In genomic region chr8:54393466-54394197, GRCm38 (mm10) we compare ENCODE assay signal across 15 mouse cellular contexts.
DNase-seq lines count a peak whose midpoint lies in the region; ATAC-seq lines count a peak whose summit lies in the region.
"Had no signal": no experiment of that assay in that cellular context is flagged by ENCODE, and none has a peak within 500 bp of the region (broad histone marks: within the 10 kb centered on the region; RNA-seq: fewer than 3 reads in every experiment).

No protein-coding gene starts in this region.

- H3K9ac ChIP-seq in heart, embryonic 15.5 days: no peak overlapping the region
- H3K9ac ChIP-seq: embryonic facial prominence, embryonic 15.5 days had no signal

- no peaks in the 10 kb centered on the region for H3K9me3 ChIP-seq in heart, embryonic 15.5 days (replicated peaks)
- H3K9me3 ChIP-seq: embryonic facial prominence, embryonic 15.5 days had no signal

- H3K27me3 ChIP-seq in heart, embryonic 15.5 days: no peaks in the 10 kb centered on the region
- H3K27me3 ChIP-seq: embryonic facial prominence, embryonic 15.5 days had no signal

- 35% methylated on average over 12 of the region's 12 CpGs for WGBS in heart, embryonic 15.5 days

- no peak overlapping the region for H3K4me3 ChIP-seq in heart, embryonic 15.5 days
- H3K4me3 ChIP-seq: embryonic facial prominence, embryonic 15.5 days had no signal

- peak; percentile 8 for DNase-seq in kidney, adult 9 months
- no peak for DNase-seq in kidney, adult 11 months
- peak; percentile 21 for DNase-seq in kidney, postnatal 10 days
- DNase-seq in lung, postnatal 36 days: peak; percentile 79
- no peak for DNase-seq in natural killer cell, adult 2 months (ENCODE audit: low spot score in 2 of 2)
- no peak for DNase-seq in ovary, postnatal 14 days (ENCODE audit: low spot score)
- DNase-seq: cerebellum, postnatal 25 days; gastrocnemius, postnatal 10 days; spleen, adult 18-20 months had no signal

- peaks cover 10% of the 10 kb centered on the region for H3K4me1 ChIP-seq in heart, embryonic 15.5 days (replicated peaks)
- H3K4me1 ChIP-seq: embryonic facial prominence, embryonic 15.5 days had no signal

- peak; percentile 75 for ATAC-seq in heart, embryonic 15.5 days (replicated peaks; ENCODE audit: insufficient number of reproducible peaks, insufficient read depth, low FRiP score, low read depth)
- ATAC-seq in megakaryocyte progenitor cell, adult 5-6 weeks (replicated peaks; ENCODE audit: poor library complexity): no peak
- ATAC-seq: CD4-positive, CD25-positive, alpha-beta regulatory T cell, adult 4 months; forebrain, embryonic 14.5 days; hindbrain, postnatal 0 days had no signal

- H3K36me3 ChIP-seq in heart, embryonic 15.5 days: no peaks in the 10 kb centered on the region
- H3K36me3 ChIP-seq: embryonic facial prominence, embryonic 15.5 days had no signal

- H3K27ac ChIP-seq in heart, embryonic 15.5 days: peak overlapping the region; percentile 16; the same call in 1 of the 2 replicates
- H3K27ac ChIP-seq: embryonic facial prominence, embryonic 15.5 days; hindbrain, postnatal 0 days had no signal

- H3K4me2 ChIP-seq in heart, embryonic 15.5 days: 0 out of 2 replicates have a peak overlapping the region, but pooled peaks have one; percentile 6
- H3K4me2 ChIP-seq: embryonic facial prominence, embryonic 15.5 days had no signal

Comparison
In these comparisons a context has a peak if more than half of its experiments do, and no peak if none do; other contexts are left out.
1. DNase-seq: peak in kidney, adult 9 months (single experiment), kidney, postnatal 10 days (single experiment) and lung, postnatal 36 days (single experiment); none in kidney, adult 11 months (single experiment), natural killer cell, adult 2 months (0 of 2) and ovary, postnatal 14 days (single experiment).